Mouse (Mus musculus): ENCODE data around the gene Rufy4.

DNA sequence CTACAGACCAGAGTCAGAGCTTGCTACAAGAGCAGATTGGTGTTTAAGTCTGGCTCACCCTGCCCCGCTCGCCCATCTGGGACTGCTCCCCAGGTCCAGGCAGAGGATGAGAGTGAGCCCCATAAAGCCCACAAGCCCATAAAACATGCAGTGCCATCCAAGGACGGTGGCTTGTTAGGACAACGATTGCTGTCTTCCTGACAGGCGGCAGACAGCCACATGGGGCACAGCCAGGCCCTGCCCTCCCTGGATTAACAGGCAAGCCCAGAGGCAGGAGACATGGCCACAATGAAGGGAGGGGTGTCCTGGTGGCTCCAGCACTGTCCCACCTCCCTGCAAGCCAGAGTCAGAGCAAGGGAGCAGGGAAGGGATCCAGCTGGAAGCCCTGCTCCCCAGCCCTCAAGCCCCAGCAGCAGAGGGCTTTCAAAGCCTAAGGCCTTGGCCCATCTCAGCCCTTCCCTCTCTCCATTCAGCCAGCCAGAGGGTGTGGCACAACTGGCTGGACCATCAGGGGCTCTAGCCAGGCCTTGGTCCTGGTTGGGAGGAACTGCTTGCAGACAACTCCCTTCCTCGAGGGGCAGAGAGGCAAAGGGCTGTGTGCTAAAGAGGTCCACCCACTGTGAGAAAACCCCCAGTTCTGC is 41.2 kb upstream of the Rufy4 start:
- TF ChIP-seq POLR2A (IDR thresholded peaks at IDR 0.05; ENCODE audit: control insufficient read depth, low read depth, low read length) (no peak), CTCF (IDR thresholded peaks at IDR 0.05; ENCODE audit: control insufficient read depth, insufficient read depth, insufficient replicate concordance, low read depth, low read length) (no peak)
